Mouse (Mus musculus) lung, adult 2 months (tissue): ENCODE results near the gene Slit3.

Source experiments
- CTCF ChIP-seq: fragments of 200-500 bp; IDR thresholded peaks from 2 replicates; pipeline ENCODE4 v1.5.1; 2011; ENCODE audit warnings: mild to moderate bottlenecking, low read length, control low read depth; ENCODE audit not compliant: insufficient read depth
- POLR2A ChIP-seq: fragments of 200-500 bp; IDR thresholded peaks from 2 replicates; pipeline ENCODE4 v1.6.1; 2011; ENCODE audit warnings: low read depth, mild to moderate bottlenecking, control low read depth, low read length, borderline replicate concordance; ENCODE audit errors: extremely low read depth

DNA sequence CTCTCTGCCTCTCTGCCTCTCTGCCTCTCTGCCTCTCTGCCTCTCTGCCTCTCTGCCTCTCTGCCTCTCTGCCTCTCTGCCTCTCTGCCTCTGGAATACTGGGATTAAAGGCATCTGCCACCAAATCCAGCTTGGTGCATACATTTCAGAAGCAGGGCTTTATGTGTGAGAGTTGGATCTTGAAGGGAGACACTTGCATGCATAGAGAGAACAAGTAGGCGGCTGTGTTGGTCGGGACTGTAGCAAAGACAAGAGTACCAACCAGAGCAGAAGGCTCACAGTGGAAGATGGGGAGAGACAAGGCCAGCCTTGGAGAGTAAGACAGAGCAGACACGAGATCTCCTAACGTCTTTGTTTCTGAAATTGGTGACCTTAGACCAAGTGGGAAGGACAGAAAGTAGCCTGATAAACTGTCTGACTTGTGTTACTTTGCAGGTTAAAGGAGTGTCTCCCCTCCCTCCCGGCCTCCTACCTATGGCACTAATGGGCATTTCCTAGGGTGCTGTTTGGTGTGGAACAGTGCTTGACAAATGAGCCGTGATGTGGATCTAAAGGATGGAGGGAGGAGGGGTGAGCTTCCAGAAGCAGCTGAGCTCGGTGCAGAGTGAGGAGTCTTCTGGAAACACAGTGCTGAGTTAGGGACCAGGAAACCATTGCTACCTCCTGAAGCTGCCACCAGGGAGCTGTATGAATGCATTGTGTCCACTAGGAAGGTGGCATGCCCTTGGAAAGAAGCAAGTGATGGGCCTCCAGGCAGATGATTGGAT is 569.7 kb downstream of the Slit3 start:
- no peak for TF ChIP-seq POLR2A
- no peak for TF ChIP-seq CTCF
